Mouse (Mus musculus): ENCODE data around the gene Togaram2.
A peak's percentile ranks its signal among the peaks of the same experiment; 100 is the strongest.
"Not testable (repeated sequence)": the region's sequence is repeated elsewhere in the genome, so short reads cannot be mapped to it uniquely, and the experiment has no call there.

Togaram2 gene

GRCm38 (mm10) chr17:71673092-71673491 lies at the start of gene Togaram2:
Togaram2 (plus strand) TSS chr17:71673261.
- DNase-seq, result no peak

GRCm38 (mm10) chr17:71631806-71632205 lies 41.3 kb upstream of the Togaram2 start:
- DNase-seq, result no peak

GRCm38 (mm10) chr17:71633350-71633749 lies 39.7 kb upstream of the Togaram2 start:
- peak; percentile 61 to 68 for DNase-seq

GRCm38 (mm10) chr17:71636786-71637185 lies 36.3 kb upstream of the Togaram2 start:
- DNase-seq, result no peak

- DNase-seq, result no peak
Measured at GRCm38 (mm10) chr17:71637750-71638265, 35.3 kb upstream of the Togaram2 start.

GRCm38 (mm10) chr17:71639056-71639455 lies 34.0 kb upstream of the Togaram2 start:
- DNase-seq, result not testable (repeated sequence)

GRCm38 (mm10) chr17:71640421-71641085 lies 32.5 kb upstream of the Togaram2 start:
- DNase-seq, result peak; percentile 45 to 74

- DNase-seq, result no peak
Measured at GRCm38 (mm10) chr17:71642190-71642589, 30.9 kb upstream of the Togaram2 start.

- DNase-seq, result no peak
Measured at GRCm38 (mm10) chr17:71650011-71650410, 23.1 kb upstream of the Togaram2 start.

- DNase-seq, result no peak
Measured at GRCm38 (mm10) chr17:71652495-71652894, 20.6 kb upstream of the Togaram2 start.

GRCm38 (mm10) chr17:71652934-71653333 lies 20.1 kb upstream of the Togaram2 start:
- no peak for DNase-seq

GRCm38 (mm10) chr17:71657521-71657920 lies 15.5 kb upstream of the Togaram2 start:
- peak; percentile 37 to 61 for DNase-seq

- no peak for DNase-seq
Measured at GRCm38 (mm10) chr17:71658666-71659065, 14.4 kb upstream of the Togaram2 start.

GRCm38 (mm10) chr17:71660390-71660789 lies 12.7 kb upstream of the Togaram2 start:
- no peak for DNase-seq

GRCm38 (mm10) chr17:71662751-71663250 lies 10.3 kb upstream of the Togaram2 start:
- DNase-seq, result peak; percentile 85 to 89

- DNase-seq, result no peak
Measured at GRCm38 (mm10) chr17:71663491-71663890, 9.6 kb upstream of the Togaram2 start.

GRCm38 (mm10) chr17:71664172-71664571 lies 8.9 kb upstream of the Togaram2 start:
- DNase-seq, result no peak

- no peak for DNase-seq
Measured at GRCm38 (mm10) chr17:71665201-71665600, 7.9 kb upstream of the Togaram2 start.

- DNase-seq, result no peak
Measured at GRCm38 (mm10) chr17:71669511-71669910, 3.5 kb upstream of the Togaram2 start.

- peak; percentile 51 to 77 for DNase-seq
Measured at GRCm38 (mm10) chr17:71671840-71672546, 1.1 kb upstream of the Togaram2 start.

GRCm38 (mm10) chr17:71673936-71674335 lies 875 bp downstream of the Togaram2 start:
- DNase-seq, result no peak

- peak; percentile 58 to 72 for DNase-seq
Measured at GRCm38 (mm10) chr17:71674886-71675285, 1.8 kb downstream of the Togaram2 start.

- DNase-seq, result no peak
Measured at GRCm38 (mm10) chr17:71681666-71682065, 8.6 kb downstream of the Togaram2 start.

- no peak for DNase-seq
Measured at GRCm38 (mm10) chr17:71682379-71682778, 9.3 kb downstream of the Togaram2 start.
